Mouse (Mus musculus): ENCODE measurements around the gene Dpt.
"Not testable (repeated sequence)": the region's sequence is repeated elsewhere in the genome, so short reads cannot be mapped to it uniquely, and the experiment has no call there.

Dpt gene

GRCm38 (mm10) chr1:164796471-164796870 lies at the start of gene Dpt:
TSS of gene Dpt (plus strand) at chr1:164796644.
- no peak for DNase-seq (ENCODE audit: low spot score)

DNA sequence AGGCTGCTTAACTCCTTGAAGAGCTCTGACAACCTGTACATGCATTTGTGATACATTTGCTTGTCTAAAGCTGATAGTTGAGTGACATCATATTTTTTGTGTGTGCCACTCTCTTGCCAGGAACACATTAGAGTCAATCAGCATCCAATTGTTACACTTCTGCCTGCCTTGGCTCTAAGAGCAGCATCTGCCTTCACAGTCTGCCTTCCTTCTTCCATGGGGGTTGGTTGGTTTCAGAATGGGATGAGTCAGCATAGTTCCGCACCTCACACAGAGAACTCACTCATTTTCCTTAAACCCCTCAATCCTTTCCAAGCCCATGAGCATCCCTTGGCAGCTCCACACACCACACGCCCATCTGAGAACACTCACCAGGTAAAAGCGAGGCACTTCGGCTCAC lies 42.7 kb upstream of the Dpt start:
- DNase-seq (ENCODE audit: low spot score) = peak; percentile 54

- peak; percentile 56 for DNase-seq (ENCODE audit: low spot score)
Observed at GRCm38 (mm10) chr1:164755671-164756070, 40.8 kb upstream of the Dpt start.

- DNase-seq (ENCODE audit: low spot score) = no peak
Observed at GRCm38 (mm10) chr1:164756951-164757350, 39.5 kb upstream of the Dpt start.

- DNase-seq (ENCODE audit: low spot score) = no peak
Observed at GRCm38 (mm10) chr1:164758401-164758800, 38.0 kb upstream of the Dpt start.

DNA sequence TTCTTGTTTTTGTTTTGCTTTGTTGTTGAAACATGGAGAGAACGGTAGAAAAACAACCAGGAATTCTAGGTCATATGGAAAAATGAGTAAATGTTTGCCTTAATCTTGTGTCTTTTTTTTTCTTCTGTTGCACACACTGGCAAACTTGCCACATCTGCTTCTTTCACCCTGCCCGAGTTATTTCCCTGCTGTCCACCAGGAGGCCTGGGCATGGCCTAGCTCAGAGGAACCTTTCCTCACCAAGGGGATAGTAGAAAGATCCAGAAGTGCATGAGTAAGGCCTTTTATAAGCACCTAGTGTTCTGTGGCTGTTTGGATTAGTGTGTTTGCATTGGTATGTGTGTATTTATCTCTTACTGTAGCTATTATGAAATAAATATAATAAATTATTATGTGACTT lies 34.2 kb upstream of the Dpt start:
- no peak for DNase-seq (ENCODE audit: low spot score)

DNA sequence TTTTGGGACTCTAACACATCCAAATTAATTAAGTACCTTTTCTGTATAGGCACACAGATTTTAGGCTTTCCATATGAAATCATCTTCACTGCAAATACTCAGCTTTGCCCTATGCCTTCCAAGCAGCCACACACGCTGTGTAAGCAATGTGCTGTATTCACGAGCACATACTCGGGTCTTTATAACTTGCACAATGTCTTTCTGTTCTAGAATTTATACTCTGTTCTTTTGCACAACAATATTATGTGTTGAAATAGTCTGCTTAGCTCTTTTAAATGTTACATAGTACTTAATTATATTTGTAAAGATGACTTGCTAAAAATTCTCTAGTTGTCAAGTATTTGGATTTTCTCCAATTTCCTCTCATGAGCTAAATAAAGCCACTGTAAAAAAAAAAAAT lies 29.8 kb upstream of the Dpt start:
- DNase-seq (ENCODE audit: low spot score) = no peak

GRCm38 (mm10) chr1:164770611-164771010 lies 25.8 kb upstream of the Dpt start:
- peak; percentile 72 for DNase-seq (ENCODE audit: low spot score)

DNA sequence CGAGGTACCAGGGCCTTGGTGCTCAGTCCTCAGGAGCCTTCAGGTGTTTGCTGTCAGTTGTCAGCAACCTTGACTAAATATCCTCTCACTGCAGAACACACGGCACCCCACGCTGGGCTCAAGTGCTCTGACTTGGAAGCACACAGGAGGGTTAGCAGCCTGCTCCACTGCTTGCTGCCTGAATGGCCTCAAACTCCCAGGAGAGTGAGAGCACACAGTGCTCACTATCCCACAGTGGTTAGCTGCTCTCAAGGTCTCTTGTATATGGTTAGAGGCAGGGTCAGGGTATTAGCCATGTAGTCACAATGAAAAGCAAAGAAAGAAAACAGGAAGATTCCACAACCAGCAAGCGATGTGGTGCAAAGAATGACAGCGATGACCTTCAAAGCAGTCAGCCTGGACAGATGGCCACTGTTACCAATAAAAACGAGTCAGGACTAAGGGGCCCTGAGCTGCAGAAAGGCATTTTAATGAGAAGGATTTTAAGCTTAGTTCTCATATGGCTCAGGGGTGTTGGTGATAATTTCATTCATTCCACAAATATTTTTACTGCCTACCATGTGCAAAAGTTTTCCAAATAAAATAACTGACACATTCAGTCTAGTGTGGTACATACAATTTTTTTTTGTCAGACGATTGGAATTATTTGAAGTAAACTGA lies 15.5 kb upstream of the Dpt start:
- DNase-seq (ENCODE audit: low spot score) = no peak

DNA sequence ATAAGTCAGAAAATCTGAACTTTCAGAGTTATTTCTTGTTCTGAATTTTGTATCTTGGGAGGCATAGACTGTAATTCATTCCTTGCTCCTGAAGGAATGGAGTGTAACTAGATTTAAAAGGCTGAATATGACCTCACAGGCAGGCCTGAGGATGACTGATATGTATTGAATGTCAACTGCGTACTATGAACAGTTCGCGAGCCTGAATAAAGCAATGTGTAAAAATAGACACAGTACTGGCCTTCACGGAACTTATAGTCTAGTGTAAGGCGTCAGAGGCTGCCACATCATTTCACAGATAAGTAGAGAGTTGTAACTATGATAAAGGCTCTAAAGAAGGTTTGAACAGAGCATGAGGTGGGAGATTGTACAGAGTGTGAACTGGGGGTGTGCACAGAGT lies 10.3 kb upstream of the Dpt start:
- no peak for DNase-seq (ENCODE audit: low spot score)

- DNase-seq (ENCODE audit: low spot score) = peak; percentile 80
Observed at GRCm38 (mm10) chr1:164787771-164788170, 8.7 kb upstream of the Dpt start.

GRCm38 (mm10) chr1:164788292-164788691 lies 8.2 kb upstream of the Dpt start:
- DNase-seq (ENCODE audit: low spot score) = no peak

GRCm38 (mm10) chr1:164790296-164790695 lies 6.1 kb upstream of the Dpt start:
- not testable (repeated sequence) for DNase-seq (ENCODE audit: low spot score)

DNA sequence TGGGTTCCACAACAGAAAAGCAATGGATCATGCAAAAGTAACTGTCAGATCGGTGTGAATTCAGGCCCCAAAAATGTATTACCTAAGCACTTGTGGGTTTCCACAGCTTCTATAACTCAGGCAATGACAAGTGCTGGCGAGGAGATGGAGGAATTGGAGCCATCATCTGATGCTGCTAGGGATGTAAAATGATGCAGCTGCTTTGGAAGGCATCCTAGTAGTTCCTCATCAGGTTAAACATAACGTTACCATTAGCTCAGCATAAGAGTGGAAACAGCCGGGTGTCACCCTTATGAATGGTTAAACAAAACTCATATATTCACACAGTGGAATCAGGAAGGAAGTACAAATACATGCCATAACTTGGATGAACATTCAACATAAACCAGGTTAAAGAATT lies 3.4 kb upstream of the Dpt start:
- DNase-seq (ENCODE audit: low spot score) = no peak

DNA sequence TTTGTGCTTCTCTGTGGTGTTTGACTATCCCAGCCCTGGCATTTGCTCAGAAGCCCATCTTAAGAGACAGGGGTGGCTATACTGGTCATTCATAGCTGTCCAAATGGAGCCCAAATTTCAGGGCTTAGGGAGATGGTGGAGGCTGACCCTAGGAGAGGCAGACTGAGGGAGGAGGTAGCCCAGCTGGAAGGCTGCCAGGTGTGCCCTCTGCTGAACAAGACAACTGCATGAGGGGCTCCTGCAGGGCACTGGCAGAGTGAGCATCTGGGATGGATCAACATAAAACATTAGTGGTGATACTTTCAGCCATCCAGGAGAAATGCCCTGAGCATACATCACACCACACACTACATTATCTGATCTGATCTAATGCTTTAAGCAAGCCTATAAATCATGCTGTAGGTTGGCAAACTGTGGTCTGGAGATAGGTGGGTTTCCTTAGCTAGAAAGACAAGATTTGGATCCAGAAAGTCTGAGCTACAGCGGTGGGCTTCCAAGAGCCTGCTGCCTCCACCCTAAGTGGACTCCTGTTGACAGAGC lies 1.4 kb downstream of the Dpt start:
- no peak for DNase-seq (ENCODE audit: low spot score)

- DNase-seq (ENCODE audit: low spot score) = no peak
Observed at GRCm38 (mm10) chr1:164798471-164798922, 2.1 kb downstream of the Dpt start.

DNA sequence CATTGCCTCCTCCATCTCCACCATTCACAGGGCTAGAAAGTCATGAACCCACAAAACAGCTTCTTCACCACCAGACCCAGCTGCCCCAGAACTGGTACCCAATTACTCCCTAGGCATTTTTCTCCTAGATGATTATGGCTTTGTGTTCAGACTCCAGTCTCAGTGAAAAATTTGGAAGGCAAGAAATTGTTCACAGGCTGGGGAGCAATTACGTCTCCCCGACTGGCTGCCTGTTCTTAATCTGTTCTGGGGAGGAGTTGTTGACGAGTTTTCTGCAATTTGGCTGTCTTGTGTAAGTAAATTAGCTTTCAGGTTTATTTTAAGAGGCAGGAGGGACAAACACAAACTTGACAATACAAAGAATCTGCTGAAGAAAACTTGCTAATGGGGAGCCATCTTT lies 2.7 kb downstream of the Dpt start:
- DNase-seq (ENCODE audit: low spot score) = no peak

- no peak for DNase-seq (ENCODE audit: low spot score)
Observed at GRCm38 (mm10) chr1:164804277-164804676, 7.8 kb downstream of the Dpt start.

- no peak for DNase-seq (ENCODE audit: low spot score)
Observed at GRCm38 (mm10) chr1:164804751-164805435, 8.4 kb downstream of the Dpt start.

- DNase-seq (ENCODE audit: low spot score) = no peak
Observed at GRCm38 (mm10) chr1:164809371-164809770, 12.9 kb downstream of the Dpt start.

- DNase-seq (ENCODE audit: low spot score) = no peak
Observed at GRCm38 (mm10) chr1:164811296-164811695, 14.9 kb downstream of the Dpt start.

GRCm38 (mm10) chr1:164814243-164814642 lies 17.8 kb downstream of the Dpt start:
- no peak for DNase-seq (ENCODE audit: low spot score)

DNA sequence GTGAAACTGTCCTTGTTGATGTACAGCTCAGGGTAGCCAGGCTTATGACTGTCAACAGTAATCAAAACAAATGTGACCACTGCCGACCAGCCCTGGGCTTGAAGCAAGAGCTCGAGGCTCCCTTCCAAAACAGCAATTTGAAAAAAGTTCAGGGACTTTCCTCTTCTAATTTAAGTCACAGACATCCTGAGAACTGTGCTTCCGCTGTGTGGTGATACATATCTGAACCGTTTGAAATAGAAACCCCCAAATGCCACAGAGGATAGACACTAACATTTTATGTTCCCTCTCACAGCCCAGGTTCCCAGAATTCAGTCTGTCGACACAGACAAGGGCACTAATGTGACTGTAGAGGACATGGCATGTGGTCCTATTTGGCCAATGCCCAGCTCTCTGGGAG lies 18.9 kb downstream of the Dpt start:
- DNase-seq (ENCODE audit: low spot score) = no peak

DNA sequence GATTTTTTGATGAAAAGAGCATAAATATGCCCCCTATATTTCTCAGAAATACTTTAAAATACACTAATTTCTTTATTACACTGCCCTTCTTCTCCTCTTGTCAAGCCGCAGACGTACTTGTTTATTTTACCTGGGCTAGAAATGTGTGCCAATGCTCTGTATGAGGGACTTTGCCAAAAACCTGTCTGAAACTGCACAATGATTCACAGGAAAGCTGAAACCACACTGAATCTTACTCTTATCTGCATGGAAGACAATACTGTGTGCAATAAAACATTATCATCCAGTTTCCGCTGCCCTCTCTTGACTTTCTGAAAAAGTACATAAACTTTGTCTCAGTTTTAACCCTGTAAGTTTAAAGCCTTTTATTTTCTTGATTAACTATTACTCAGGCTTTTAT lies 20.9 kb downstream of the Dpt start:
- no peak for DNase-seq (ENCODE audit: low spot score)
